Mouse (Mus musculus): ENCODE data around the gene Etl4. TPM values are rescaled to one million over a fixed set of nuclear protein-coding genes. Genes with fewer than 3 reads are reported as not detected.

The Etl4 gene
- polyA plus RNA-seq, 1 experiment from 2014 or later = 7.3 TPM

DNA sequence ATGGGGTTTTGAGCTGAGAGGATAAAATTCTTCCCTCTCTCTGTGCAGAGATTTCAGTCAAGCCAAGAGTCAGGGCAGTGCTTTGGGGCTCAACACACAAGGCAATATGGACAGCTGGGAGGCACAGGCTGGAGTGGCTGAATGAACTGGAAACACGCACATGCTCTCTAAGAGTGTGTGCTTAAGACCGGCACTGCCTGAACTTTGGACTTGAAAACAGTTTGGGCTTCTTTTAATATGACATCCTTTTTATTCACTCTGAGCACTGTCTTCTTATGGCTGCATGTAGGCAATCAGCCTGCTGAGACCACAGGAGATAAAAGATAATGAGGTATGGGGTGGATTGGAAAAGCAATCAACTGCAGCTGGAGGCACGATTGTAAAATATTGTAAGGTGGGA is 921.3 kb downstream of the Etl4 start:
- Histone ChIP-seq H3K36me3 (ENCODE audit: control insufficient read depth, insufficient read depth, low read length) (no peaks in the 10 kb centered on the region), H3K4me2 (ENCODE audit: low read depth, low read length) (no peak overlapping the region), H3K9ac (replicated peaks; ENCODE audit: low read depth, low read length) (no peak overlapping the region), H3K27ac (ENCODE audit: low read depth, low read length) (no peak overlapping the region), H3K4me3 (ENCODE audit: low read depth, low read length) (no peak overlapping the region), H3K27me3 (ENCODE audit: control insufficient read depth, insufficient read depth, low read length) (no peaks in the 10 kb centered on the region), H3K9me3 (ENCODE audit: control insufficient read depth, low read length) (no peaks in the 10 kb centered on the region), H3K4me1 (ENCODE audit: control insufficient read depth, insufficient read depth, low read length) (no peaks in the 10 kb centered on the region)
- WGBS = 69% methylated on average over 3 of the region's 3 CpGs
- peak; percentile 34; the same call in 1 of the 2 replicates for ATAC-seq (ENCODE audit: low read depth)

DNA sequence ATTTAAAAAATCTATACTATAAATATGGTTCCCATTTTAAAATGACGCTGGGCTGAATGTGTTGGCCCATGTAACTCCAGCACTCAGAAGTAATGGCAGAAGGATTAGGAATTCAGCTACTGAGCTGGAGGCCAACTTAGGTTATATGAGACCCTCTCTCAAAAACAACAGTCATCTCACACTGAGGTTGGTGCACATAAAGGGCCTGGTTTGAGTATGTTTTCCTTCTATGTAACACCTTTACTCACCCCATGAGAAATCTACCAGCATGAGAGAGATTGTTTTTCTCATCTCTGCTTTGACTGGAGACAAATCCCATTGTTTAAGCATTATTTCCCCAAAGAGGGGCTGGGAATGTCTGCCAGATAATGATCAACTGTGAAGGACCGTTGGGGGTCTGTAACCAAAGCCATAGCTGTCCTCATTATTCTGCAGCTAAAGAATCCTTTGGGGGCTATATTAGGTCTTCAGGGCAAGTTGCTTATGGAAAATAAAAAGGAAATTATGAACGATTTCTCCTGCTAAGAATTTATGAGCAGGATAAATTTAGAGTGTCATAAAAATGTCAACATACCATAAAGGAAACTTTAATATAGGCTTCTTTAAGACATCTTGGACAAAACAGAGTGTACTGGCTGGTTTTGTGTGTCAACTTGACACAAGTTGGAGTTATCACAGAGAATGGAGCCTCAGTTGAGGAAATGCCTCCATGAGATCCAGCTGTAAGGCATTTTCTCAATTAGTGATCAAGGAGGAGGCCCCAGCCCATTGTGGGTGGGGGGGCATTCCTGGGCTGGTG is 922.2 kb downstream of the Etl4 start:
- Histone ChIP-seq H3K4me3 (ENCODE audit: low read depth, low read length) (no peak overlapping the region), H3K4me2 (ENCODE audit: low read depth, low read length) (no peak overlapping the region), H3K27me3 (ENCODE audit: control insufficient read depth, insufficient read depth, low read length) (no peaks in the 10 kb centered on the region), H3K4me1 (ENCODE audit: control insufficient read depth, insufficient read depth, low read length) (no peaks in the 10 kb centered on the region), H3K36me3 (ENCODE audit: control insufficient read depth, insufficient read depth, low read length) (no peaks in the 10 kb centered on the region), H3K9ac (replicated peaks; ENCODE audit: low read depth, low read length) (no peak overlapping the region), H3K9me3 (ENCODE audit: control insufficient read depth, low read length) (no peaks in the 10 kb centered on the region), H3K27ac (ENCODE audit: low read depth, low read length) (no peak overlapping the region)
- WGBS = 60% methylated on average over 3 of the region's 3 CpGs
- ATAC-seq (ENCODE audit: low read depth) = peak; percentile 11; the same call in 1 of the 2 replicates

DNA sequence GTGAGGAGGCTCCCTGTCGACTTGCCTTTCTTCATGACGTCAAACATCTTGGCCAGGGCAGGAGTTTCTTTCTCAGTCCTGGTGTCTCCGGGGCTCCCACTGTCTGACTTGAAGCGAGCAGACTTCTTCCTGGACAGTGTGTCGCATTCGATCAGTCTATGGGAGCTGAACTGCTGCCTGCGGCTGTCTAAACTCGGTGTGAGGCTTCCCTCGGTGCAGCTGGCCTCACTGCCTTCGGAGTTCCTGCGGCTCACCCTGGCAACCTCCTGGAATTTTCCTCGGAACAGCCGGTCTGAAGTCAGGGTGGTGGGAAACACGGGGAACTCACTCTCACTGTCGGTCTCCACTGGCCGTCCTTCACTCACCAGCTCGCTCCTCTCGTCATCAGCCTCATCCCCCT is 939.8 kb downstream of the Etl4 start:
- 71% methylated on average over 18 of the region's 18 CpGs for WGBS
- Histone ChIP-seq H3K36me3 (ENCODE audit: control insufficient read depth, insufficient read depth, low read length) (peaks cover 38% of the 10 kb centered on the region), H3K4me1 (ENCODE audit: control insufficient read depth, insufficient read depth, low read length) (no peaks in the 10 kb centered on the region), H3K4me2 (ENCODE audit: low read depth, low read length) (no peak overlapping the region), H3K9ac (replicated peaks; ENCODE audit: low read depth, low read length) (no peak overlapping the region), H3K4me3 (ENCODE audit: low read depth, low read length) (no peak overlapping the region), H3K9me3 (ENCODE audit: control insufficient read depth, low read length) (no peaks in the 10 kb centered on the region), H3K27ac (ENCODE audit: low read depth, low read length) (no peak overlapping the region), H3K27me3 (ENCODE audit: control insufficient read depth, insufficient read depth, low read length) (no peaks in the 10 kb centered on the region)
- peak; percentile 61; the same call in 1 of the 2 replicates for ATAC-seq (ENCODE audit: low read depth)

Small RNA genes within 50 kb of the gene (microRNA-seq; reads per million reads assigned to microRNA genes)
- gene Gm44457 = not detected
